Mouse (Mus musculus) limb, embryonic 13.5 days (tissue): Measurements from ENCODE around the gene Mrpl53. TPM values are rescaled to one million over a fixed set of nuclear protein-coding genes. Genes with fewer than 3 reads are reported as not detected.

ENCODE experiments used
- ATAC-seq: fragments of 200-750 bp; cut with Nextera tagmentation; 2 replicates; pipeline ENCODE4 v1.8.0; 2017; ENCODE audit warnings: low read depth, moderate number of reproducible peaks, moderate TSS enrichment; ENCODE audit not compliant: low FRiP score
- H3K27ac ChIP-seq: fragments of 300-500 bp; sonication (generic); 2 replicates; pipeline ENCODE4 v1.5.1; 2015; ENCODE audit warnings: inconsistent platforms, mild to moderate bottlenecking, moderate library complexity
- H3K27me3 ChIP-seq: fragments of 300-500 bp; sonication (generic); 2 replicates; pipeline ENCODE4 v1.6.1; 2015; ENCODE audit warnings: mild to moderate bottlenecking, inconsistent platforms
- H3K36me3 ChIP-seq: fragments of 300-500 bp; sonication (generic); 2 replicates; pipeline ENCODE4 v1.6.1; 2015; ENCODE audit warnings: inconsistent platforms, mild to moderate bottlenecking, moderate library complexity
- H3K4me1 ChIP-seq: fragments of 300-500 bp; sonication (generic); 2 replicates; pipeline ENCODE4 v1.6.1; 2015; ENCODE audit warnings: inconsistent platforms
- H3K4me2 ChIP-seq: fragments of 300-500 bp; sonication (generic); replicated peaks from 2 replicates; pipeline ENCODE4 v1.6.1; 2015; ENCODE audit warnings: inconsistent platforms, mild to moderate bottlenecking, moderate library complexity
- H3K4me3 ChIP-seq: fragments of 300-500 bp; sonication (generic); 2 replicates; pipeline ENCODE4 v1.5.1; 2015; ENCODE audit warnings: moderate library complexity, mild to moderate bottlenecking, inconsistent platforms
- H3K9ac ChIP-seq: fragments of 300-500 bp; sonication (generic); 2 replicates; pipeline ENCODE4 v1.6.1; 2015; ENCODE audit warnings: mild to moderate bottlenecking, inconsistent platforms
- H3K9me3 ChIP-seq: fragments of 300-500 bp; sonication (generic); 2 replicates; pipeline ENCODE4 v1.6.1; 2016; ENCODE audit warnings: inconsistent platforms
- WGBS: fragments of 180-500 bp; shearing (Covaris S2); methylation state at CpG from one replicate; pipeline ENCODE4 v1.1.7; 2015; 5-methylcytosine and 5-hydroxymethylcytosine counted together
- polyA plus RNA-seq: library from polyadenylated mRNA; unstranded; fragments of >200 nt; fragmentation: Nextera tagmentation; extraction: Ambion mirVana; gene quantifications from 2 replicates; pipeline ENCODE4 v1.2.1, GENCODE M21; 2015

The Mrpl53 gene
- polyA plus RNA-seq, 1 experiment from 2014 or later, result 138 TPM

- Histone ChIP-seq H3K9me3 (no peaks in the 10 kb centered on the region), H3K4me2 (peak within 1 kb of the TSS; percentile 99), H3K27ac (peak within 1 kb of the TSS; percentile 83), H3K9ac (peak within 1 kb of the TSS; percentile 86), H3K27me3 (peaks cover 2% of the 10 kb centered on the region; the same call in 1 of the 2 replicates), H3K4me3 (peak within 1 kb of the TSS; percentile 77), H3K4me1 (peaks cover 15% of the 10 kb centered on the region), H3K36me3 (0 out of 2 replicates have a peak, but pooled peaks cover 3% of the 10 kb centered on the region)
- ATAC-seq, result peak; percentile 89
- WGBS, result under 1% methylated on average over 25 of the region's 25 CpGs
Measured at GRCm38 (mm10) chr6:83101316-83101687, 7.5 kb upstream of the Mrpl53 start, which contains the start of the genes Ccdc142 and Gm42688. TSS of gene Ccdc142 (plus strand) at chr6:83101601. TSS of gene Gm42688 (plus strand) at chr6:83101617.

GRCm38 (mm10) chr6:83101688-83102556, 6.9 kb upstream of the Mrpl53 start:
- H3K36me3 ChIP-seq, result 0 out of 2 replicates have a peak, but pooled peaks cover 3% of the 10 kb centered on the region
- no peaks in the 10 kb centered on the region for H3K9me3 ChIP-seq
- peaks cover 15% of the 10 kb centered on the region for H3K4me1 ChIP-seq
- under 1% methylated on average over 74 of the region's 74 CpGs for WGBS
- peak; percentile 73 for ATAC-seq
- peak overlapping the region; percentile 99 for H3K4me2 ChIP-seq
- H3K27ac ChIP-seq, result peak overlapping the region; percentile 83
- peak overlapping the region; percentile 86 for H3K9ac ChIP-seq
- peak overlapping the region; percentile 77 for H3K4me3 ChIP-seq
- peaks cover 2% of the 10 kb centered on the region; the same call in 1 of the 2 replicates for H3K27me3 ChIP-seq

GRCm38 (mm10) chr6:83103130-83103650, 5.7 kb upstream of the Mrpl53 start:
- peaks cover 6% of the 10 kb centered on the region; the same call in 1 of the 2 replicates for H3K36me3 ChIP-seq
- peaks cover 23% of the 10 kb centered on the region for H3K4me1 ChIP-seq
- H3K4me3 ChIP-seq, result peak overlapping the region; percentile 77
- no peaks in the 10 kb centered on the region for H3K9me3 ChIP-seq
- H3K4me2 ChIP-seq, result peak overlapping the region; percentile 99
- WGBS, result 41% methylated on average over 11 of the region's 11 CpGs
- no peak overlapping the region for H3K27ac ChIP-seq
- H3K9ac ChIP-seq, result peak overlapping the region; percentile 86; the same call in 1 of the 2 replicates
- ATAC-seq, result no peak
- peaks cover 2% of the 10 kb centered on the region; the same call in 1 of the 2 replicates for H3K27me3 ChIP-seq

GRCm38 (mm10) chr6:83104158-83104557, 4.7 kb upstream of the Mrpl53 start:
- whole genome bisulfite sequencing, result 71% methylated on average over 4 of the region's 4 CpGs
- Histone ChIP-seq H3K27me3 (peaks cover 2% of the 10 kb centered on the region; the same call in 1 of the 2 replicates), H3K4me2 (no peak overlapping the region), H3K27ac (no peak overlapping the region), H3K4me3 (no peak overlapping the region), H3K9ac (no peak overlapping the region), H3K9me3 (no peaks in the 10 kb centered on the region), H3K4me1 (peaks cover 28% of the 10 kb centered on the region), H3K36me3 (peaks cover 6% of the 10 kb centered on the region; the same call in 1 of the 2 replicates)
- ATAC-seq, result no peak

- H3K4me3 ChIP-seq, result peak overlapping the region; percentile 76
- no peaks in the 10 kb centered on the region for H3K9me3 ChIP-seq
- H3K4me2 ChIP-seq, result peak overlapping the region; percentile 86
- H3K36me3 ChIP-seq, result peaks cover 15% of the 10 kb centered on the region; the same call in 1 of the 2 replicates
- peaks cover 31% of the 10 kb centered on the region for H3K4me1 ChIP-seq
- no peaks in the 10 kb centered on the region for H3K27me3 ChIP-seq
- peak overlapping the region; percentile 95 for H3K9ac ChIP-seq
- peak; percentile 30; the same call in 1 of the 2 replicates for ATAC-seq
- 36% methylated on average over 13 of the region's 13 CpGs for WGBS
- H3K27ac ChIP-seq, result no peak overlapping the region; the same call in 1 of the 2 replicates
Measured at GRCm38 (mm10) chr6:83107566-83108400, 1.1 kb upstream of the Mrpl53 start.

- peaks cover 38% of the 10 kb centered on the region for H3K4me1 ChIP-seq
- H3K9me3 ChIP-seq, result no peaks in the 10 kb centered on the region
- peaks cover 12% of the 10 kb centered on the region; the same call in 1 of the 2 replicates for H3K36me3 ChIP-seq
- no peak overlapping the region for H3K4me2 ChIP-seq
- no peaks in the 10 kb centered on the region for H3K27me3 ChIP-seq
- H3K4me3 ChIP-seq, result no peak overlapping the region
- WGBS, result 86% methylated on average over 4 of the region's 4 CpGs
- no peak for ATAC-seq
- H3K27ac ChIP-seq, result no peak overlapping the region
- no peak overlapping the region for H3K9ac ChIP-seq
Measured at GRCm38 (mm10) chr6:83111510-83112136, 2.8 kb downstream of the Mrpl53 start.

- Histone ChIP-seq H3K4me3 (peak within 1 kb of the TSS; percentile 90), H3K9ac (peak within 1 kb of the TSS; percentile 92), H3K4me2 (peak within 1 kb of the TSS; percentile 93), H3K4me1 (peaks cover 34% of the 10 kb centered on the region), H3K9me3 (no peaks in the 10 kb centered on the region), H3K36me3 (peaks cover 42% of the 10 kb centered on the region), H3K27me3 (no peaks in the 10 kb centered on the region), H3K27ac (peak within 1 kb of the TSS; percentile 74)
- 1% methylated on average over 53 of the region's 58 CpGs for WGBS
- ATAC-seq, result peak; percentile 90
Measured at GRCm38 (mm10) chr6:83115011-83115671, 6.3 kb downstream of the Mrpl53 start, which contains the start of gene Mogs. TSS of gene Mogs (plus strand) at chr6:83115496.

- Histone ChIP-seq H3K4me1 (peaks cover 37% of the 10 kb centered on the region), H3K27me3 (no peaks in the 10 kb centered on the region), H3K9ac (peak overlapping the region; percentile 92), H3K27ac (peak overlapping the region; percentile 74), H3K36me3 (peaks cover 40% of the 10 kb centered on the region), H3K9me3 (no peaks in the 10 kb centered on the region), H3K4me3 (peak overlapping the region; percentile 90), H3K4me2 (peak overlapping the region; percentile 93)
- 2% methylated on average over 32 of the region's 48 CpGs for WGBS
- ATAC-seq, result peak; percentile 55
Measured at GRCm38 (mm10) chr6:83115682-83116372, 7.0 kb downstream of the Mrpl53 start.

- WGBS, result 81% methylated on average over 11 of the region's 11 CpGs
- Histone ChIP-seq H3K27ac (0 out of 2 replicates have a peak overlapping the region, but pooled peaks have one; percentile 74), H3K9ac (peak overlapping the region; percentile 92), H3K4me2 (peak overlapping the region; percentile 93), H3K4me3 (peak overlapping the region; percentile 90), H3K9me3 (no peaks in the 10 kb centered on the region), H3K27me3 (no peaks in the 10 kb centered on the region), H3K4me1 (peaks cover 37% of the 10 kb centered on the region), H3K36me3 (peaks cover 34% of the 10 kb centered on the region)
- ATAC-seq, result no peak
Measured at GRCm38 (mm10) chr6:83116373-83117164, 7.7 kb downstream of the Mrpl53 start.

- peak overlapping the region; percentile 92 for H3K9ac ChIP-seq
- peak overlapping the region; percentile 93 for H3K4me2 ChIP-seq
- peaks cover 38% of the 10 kb centered on the region for H3K4me1 ChIP-seq
- no peaks in the 10 kb centered on the region for H3K27me3 ChIP-seq
- WGBS, result 82% methylated on average over 4 of the region's 4 CpGs
- peaks cover 33% of the 10 kb centered on the region for H3K36me3 ChIP-seq
- no peaks in the 10 kb centered on the region for H3K9me3 ChIP-seq
- no peak overlapping the region for H3K27ac ChIP-seq
- no peak for ATAC-seq
- no peak overlapping the region; the same call in 1 of the 2 replicates for H3K4me3 ChIP-seq
Measured at GRCm38 (mm10) chr6:83117165-83117438, 8.3 kb downstream of the Mrpl53 start.
